Mouse (Mus musculus): ENCODE results near the gene Snrnp35. TPM values are rescaled to one million over a fixed set of nuclear protein-coding genes. Genes with fewer than 3 reads are reported as not detected.
A peak's percentile ranks its signal among the peaks of the same experiment; 100 is the strongest.
"Not testable (repeated sequence)": the region's sequence is repeated elsewhere in the genome, so short reads cannot be mapped to it uniquely, and the experiment has no call there.

Snrnp35 gene
- polyA plus RNA-seq, 1 experiment from 2014 or later, result 19.2 TPM

- Histone ChIP-seq H3K4me2 (no peak overlapping the region), H3K9me3 (replicated peaks) (no peaks in the 10 kb centered on the region), H3K9ac (no peak overlapping the region), H3K36me3 (peaks cover 40% of the 10 kb centered on the region), H3K27ac (no peak overlapping the region), H3K4me3 (no peak overlapping the region), H3K4me1 (replicated peaks) (no peaks in the 10 kb centered on the region), H3K27me3 (no peaks in the 10 kb centered on the region)
- 88% methylated on average over 4 of the region's 4 CpGs for WGBS
- no peak for ATAC-seq (replicated peaks; ENCODE audit: insufficient number of reproducible peaks, insufficient read depth, low FRiP score, low read depth)
Measured at GRCm38 (mm10) chr5:124491732-124492131, 8.8 kb downstream of the Snrnp35 start.

DNA sequence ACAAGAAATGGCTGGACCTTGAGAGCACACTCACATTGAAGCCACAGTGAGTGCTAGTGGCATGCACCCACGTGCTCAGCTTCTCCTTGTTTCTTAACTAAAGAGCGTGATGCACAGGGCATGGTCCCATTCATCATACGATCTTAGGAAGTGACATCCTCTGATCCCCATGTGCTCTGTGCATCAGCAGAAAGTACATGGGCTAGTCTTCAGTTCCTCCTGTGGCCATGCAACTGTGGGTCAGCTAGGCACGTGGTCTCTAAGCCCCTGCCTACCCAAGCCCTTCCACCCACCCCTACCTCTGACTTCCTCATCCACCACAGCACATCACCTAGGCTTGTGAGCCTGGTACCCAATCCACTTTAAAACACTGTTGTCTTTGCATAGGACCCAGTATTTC lies 9.7 kb downstream of the Snrnp35 start:
- Histone ChIP-seq H3K27ac (no peak overlapping the region), H3K4me3 (no peak overlapping the region)
- WGBS, result 89% methylated on average over 4 of the region's 4 CpGs

DNA sequence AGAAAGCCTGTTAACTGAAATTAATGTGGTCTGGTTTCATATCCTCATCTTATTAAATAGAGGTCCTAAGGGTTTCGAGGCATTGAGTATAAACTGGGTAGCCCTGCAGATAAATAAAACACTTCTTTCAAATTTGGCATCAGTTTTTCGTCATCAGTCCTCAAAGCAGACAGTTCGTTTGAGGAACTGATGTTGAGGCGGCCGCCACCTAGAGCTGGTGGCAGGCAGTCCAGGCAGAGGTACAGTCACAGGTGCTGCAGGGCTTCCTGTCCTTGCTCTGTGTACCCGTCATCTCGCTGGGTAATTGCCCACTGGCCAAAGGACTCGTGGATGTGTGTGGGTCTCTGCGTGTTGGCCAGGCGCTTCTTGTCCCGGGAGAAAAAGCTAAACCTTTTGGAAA lies 10.5 kb downstream of the Snrnp35 start:
- no peak for ATAC-seq (replicated peaks; ENCODE audit: insufficient number of reproducible peaks, insufficient read depth, low FRiP score, low read depth)
- H3K27me3 ChIP-seq, result no peaks in the 10 kb centered on the region
- H3K9me3 ChIP-seq (replicated peaks), result no peaks in the 10 kb centered on the region
- 81% methylated on average over 11 of the region's 11 CpGs for WGBS
- no peak overlapping the region for H3K27ac ChIP-seq
- H3K4me2 ChIP-seq, result no peak overlapping the region
- peaks cover 7% of the 10 kb centered on the region for H3K4me1 ChIP-seq (replicated peaks)
- H3K4me3 ChIP-seq, result no peak overlapping the region
- H3K9ac ChIP-seq, result no peak overlapping the region
- H3K36me3 ChIP-seq, result peaks cover 40% of the 10 kb centered on the region

More for the DNA sequence above, 9.7 kb downstream of the Snrnp35 start:
- Histone ChIP-seq H3K27me3 (no peaks in the 10 kb centered on the region), H3K9ac (no peak overlapping the region), H3K9me3 (replicated peaks) (no peaks in the 10 kb centered on the region), H3K4me1 (replicated peaks) (no peaks in the 10 kb centered on the region; the same call in 1 of the 2 replicates), H3K36me3 (peaks cover 40% of the 10 kb centered on the region), H3K4me2 (no peak overlapping the region)
- ATAC-seq (replicated peaks; ENCODE audit: insufficient number of reproducible peaks, insufficient read depth, low FRiP score, low read depth), result no peak

DNA sequence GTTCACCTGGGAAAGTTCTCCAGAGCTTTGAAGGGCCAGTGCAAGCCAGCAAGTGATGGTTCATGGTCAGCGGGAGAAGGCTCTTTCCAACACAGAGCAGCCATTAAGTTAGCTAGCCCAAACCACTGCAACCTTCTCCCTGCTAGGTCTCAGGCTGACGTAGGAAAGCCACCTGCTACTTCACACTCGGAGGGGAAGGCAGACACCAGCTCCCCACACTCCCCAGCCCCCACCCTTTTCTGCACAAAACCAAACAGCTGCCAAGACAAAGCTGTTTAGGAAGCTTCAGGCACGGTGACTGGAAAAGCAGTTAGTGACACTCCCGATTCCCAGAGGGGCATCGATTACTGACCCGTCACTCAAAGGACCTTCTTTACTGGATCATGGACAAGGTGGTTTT lies 12.6 kb downstream of the Snrnp35 start:
- peaks cover 32% of the 10 kb centered on the region for H3K36me3 ChIP-seq

DNA sequence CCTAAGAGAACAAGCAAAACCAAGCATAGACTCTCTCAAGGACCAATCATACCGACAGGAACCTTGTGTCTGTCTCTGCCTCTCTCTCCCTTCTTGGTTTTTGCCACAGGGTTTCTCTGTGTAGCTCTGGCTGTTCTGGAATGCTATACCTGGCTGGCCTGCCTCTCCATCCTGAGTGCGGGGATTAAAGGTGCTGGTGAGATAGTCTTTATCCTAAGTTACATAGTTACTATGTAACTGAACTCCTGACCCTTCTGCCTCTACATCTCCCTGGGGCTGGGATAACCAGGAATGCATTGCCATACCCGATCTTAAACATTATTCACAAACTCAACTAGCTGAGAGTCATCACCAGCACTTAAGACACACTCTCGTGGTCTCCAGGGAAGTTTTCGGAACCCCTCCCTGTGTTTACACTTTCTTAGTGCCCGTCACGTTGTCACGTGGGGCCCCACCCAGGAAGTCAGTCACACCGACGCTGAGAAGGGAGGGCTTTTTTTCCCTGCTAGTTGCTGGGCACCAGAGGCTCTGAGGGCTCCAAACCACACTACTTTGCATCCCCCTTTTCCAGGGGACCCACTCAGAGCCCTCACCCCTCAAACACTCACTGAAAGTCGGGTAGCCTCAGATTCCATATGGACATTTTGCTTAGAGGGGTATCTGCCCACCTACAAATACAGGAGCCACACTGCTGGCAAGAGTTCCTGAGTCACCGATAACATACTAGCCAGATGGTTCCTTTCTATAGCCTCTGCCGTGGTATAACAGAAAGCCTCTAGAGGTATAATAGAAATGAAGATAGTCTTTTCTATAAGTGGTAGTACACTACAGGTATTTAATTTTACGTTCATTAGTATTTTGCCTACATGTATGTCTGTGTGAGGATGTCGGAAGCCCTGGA lies 13.9 kb downstream of the Snrnp35 start:
- no peak overlapping the region for H3K27ac ChIP-seq
- WGBS, result 66% methylated on average over 15 of the region's 15 CpGs
- no peaks in the 10 kb centered on the region for H3K27me3 ChIP-seq
- peaks cover 34% of the 10 kb centered on the region for H3K36me3 ChIP-seq
- H3K4me3 ChIP-seq, result no peak overlapping the region
- H3K9ac ChIP-seq, result no peak overlapping the region
- no peak for ATAC-seq (replicated peaks; ENCODE audit: insufficient number of reproducible peaks, insufficient read depth, low FRiP score, low read depth)
- peaks cover 18% of the 10 kb centered on the region for H3K4me1 ChIP-seq (replicated peaks)
- H3K4me2 ChIP-seq, result no peak overlapping the region
- H3K9me3 ChIP-seq (replicated peaks), result no peaks in the 10 kb centered on the region

More for the DNA sequence above, 12.6 kb downstream of the Snrnp35 start:
- Histone ChIP-seq H3K9ac (no peak overlapping the region), H3K4me3 (no peak overlapping the region), H3K4me2 (no peak overlapping the region), H3K27ac (no peak overlapping the region), H3K9me3 (replicated peaks) (no peaks in the 10 kb centered on the region), H3K27me3 (no peaks in the 10 kb centered on the region), H3K4me1 (replicated peaks) (peaks cover 18% of the 10 kb centered on the region)
- 62% methylated on average over 7 of the region's 7 CpGs for WGBS
- no peak for ATAC-seq (replicated peaks; ENCODE audit: insufficient number of reproducible peaks, insufficient read depth, low FRiP score, low read depth)

- Histone ChIP-seq H3K4me2 (no peak overlapping the region), H3K4me3 (no peak overlapping the region), H3K27ac (peak overlapping the region; percentile 68), H3K27me3 (no peaks in the 10 kb centered on the region), H3K36me3 (peaks cover 25% of the 10 kb centered on the region), H3K4me1 (replicated peaks) (peaks cover 18% of the 10 kb centered on the region), H3K9me3 (replicated peaks) (no peaks in the 10 kb centered on the region), H3K9ac (no peak overlapping the region)
- 38% methylated on average over 9 of the region's 9 CpGs for WGBS
- peak; percentile 71 for ATAC-seq (replicated peaks; ENCODE audit: insufficient number of reproducible peaks, insufficient read depth, low FRiP score, low read depth)
Measured at GRCm38 (mm10) chr5:124498221-124498876, 15.4 kb downstream of the Snrnp35 start.

GRCm38 (mm10) chr5:124499001-124499400 lies 16.1 kb downstream of the Snrnp35 start:
- Histone ChIP-seq H3K9ac (no peak overlapping the region), H3K4me3 (no peak overlapping the region), H3K4me2 (no peak overlapping the region), H3K27me3 (no peaks in the 10 kb centered on the region), H3K36me3 (peaks cover 25% of the 10 kb centered on the region), H3K4me1 (replicated peaks) (peaks cover 18% of the 10 kb centered on the region), H3K27ac (peak overlapping the region; percentile 68), H3K9me3 (replicated peaks) (no peaks in the 10 kb centered on the region)
- ATAC-seq (replicated peaks; ENCODE audit: insufficient number of reproducible peaks, insufficient read depth, low FRiP score, low read depth), result no peak
- WGBS, result 43% methylated on average over 5 of the region's 5 CpGs

DNA sequence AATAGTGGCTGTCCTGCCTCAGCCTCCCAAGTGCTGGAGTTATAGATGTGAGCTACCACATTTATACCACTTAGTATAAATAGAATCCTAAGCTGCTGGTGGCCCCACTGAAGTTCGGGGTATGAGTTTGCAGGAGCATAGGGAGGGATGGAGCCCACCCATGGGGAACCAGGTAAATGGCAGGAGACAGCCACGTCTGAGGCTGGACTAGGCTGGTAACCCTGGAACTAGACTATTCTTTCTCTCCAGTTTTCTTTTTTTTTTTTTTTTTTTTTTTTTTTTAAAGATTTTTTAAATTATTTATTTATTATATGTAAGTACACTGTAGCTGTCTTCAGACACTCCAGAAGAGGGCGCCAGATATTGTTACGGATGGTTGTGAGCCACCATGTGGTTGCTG lies 17.1 kb downstream of the Snrnp35 start:
- not testable (repeated sequence) for H3K9me3 ChIP-seq (replicated peaks); H3K4me3 ChIP-seq; H3K9ac ChIP-seq; H3K27ac ChIP-seq; H3K27me3 ChIP-seq; H3K4me2 ChIP-seq; ATAC-seq (replicated peaks; ENCODE audit: insufficient number of reproducible peaks, insufficient read depth, low FRiP score, low read depth)
- H3K36me3 ChIP-seq, result peaks cover 23% of the 10 kb centered on the region
- peaks cover 18% of the 10 kb centered on the region for H3K4me1 ChIP-seq (replicated peaks)
- 88% methylated on average over 3 of the region's 4 CpGs for WGBS

- 94% methylated on average over 3 of the region's 3 CpGs for WGBS
- ATAC-seq (replicated peaks; ENCODE audit: insufficient number of reproducible peaks, insufficient read depth, low FRiP score, low read depth), result no peak
- Histone ChIP-seq H3K27me3 (no peaks in the 10 kb centered on the region), H3K4me3 (no peak overlapping the region), H3K36me3 (peaks cover 20% of the 10 kb centered on the region), H3K9ac (no peak overlapping the region), H3K27ac (0 out of 2 replicates have a peak overlapping the region, but pooled peaks have one; percentile 2), H3K4me1 (replicated peaks) (peaks cover 18% of the 10 kb centered on the region), H3K4me2 (no peak overlapping the region), H3K9me3 (replicated peaks) (no peaks in the 10 kb centered on the region)
Measured at GRCm38 (mm10) chr5:124500573-124500972, 17.6 kb downstream of the Snrnp35 start.

DNA sequence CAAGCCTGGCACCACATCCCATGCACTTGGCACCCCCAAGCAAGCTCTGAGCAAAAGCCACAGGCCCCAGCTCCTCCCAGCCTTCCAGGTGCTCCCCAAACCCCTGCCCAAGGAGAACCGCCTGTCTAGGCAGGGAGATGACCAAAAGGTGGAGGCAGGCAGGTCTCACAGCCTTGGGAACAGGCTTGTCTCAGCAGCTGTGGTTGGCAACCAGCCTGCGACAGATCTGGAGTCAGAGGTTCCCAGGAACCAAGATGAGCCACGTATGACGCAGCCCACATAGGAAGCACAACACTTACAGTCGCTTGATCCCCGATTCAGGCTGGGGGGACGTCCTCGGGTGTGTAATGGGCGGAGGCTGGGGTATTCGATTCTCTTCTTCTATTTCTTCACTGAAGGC lies 18.6 kb downstream of the Snrnp35 start:
- H3K4me3 ChIP-seq, result no peak overlapping the region
- WGBS, result 85% methylated on average over 10 of the region's 10 CpGs
- peaks cover 20% of the 10 kb centered on the region for H3K36me3 ChIP-seq
- no peak overlapping the region for H3K27ac ChIP-seq
- no peak for ATAC-seq (replicated peaks; ENCODE audit: insufficient number of reproducible peaks, insufficient read depth, low FRiP score, low read depth)
- peaks cover 18% of the 10 kb centered on the region for H3K4me1 ChIP-seq (replicated peaks)
- no peaks in the 10 kb centered on the region for H3K9me3 ChIP-seq (replicated peaks)
- H3K9ac ChIP-seq, result no peak overlapping the region
- H3K4me2 ChIP-seq, result no peak overlapping the region
- no peaks in the 10 kb centered on the region for H3K27me3 ChIP-seq

DNA sequence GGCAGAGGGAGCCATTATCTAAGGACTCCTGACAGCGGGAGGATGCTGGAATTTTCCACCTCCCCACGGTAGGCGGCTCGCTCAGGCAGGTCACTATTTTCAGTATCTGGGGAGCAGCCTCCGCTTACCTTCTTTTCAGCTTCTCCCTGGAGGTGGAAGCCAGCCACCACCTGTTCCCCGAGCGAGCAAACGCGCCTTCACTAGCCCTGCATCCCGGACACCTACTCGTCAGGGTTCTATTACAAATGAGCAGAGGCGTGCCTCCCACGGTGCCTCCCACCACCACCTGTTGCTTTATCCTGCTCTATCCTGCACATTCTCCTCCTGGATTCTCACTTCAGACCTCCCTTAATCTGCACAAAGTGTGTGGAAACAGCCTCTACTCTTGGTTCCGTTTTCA lies 20.8 kb downstream of the Snrnp35 start:
- H3K9ac ChIP-seq, result no peak overlapping the region
- H3K27ac ChIP-seq, result no peak overlapping the region
- no peak overlapping the region for H3K4me3 ChIP-seq
- WGBS, result 58% methylated on average over 14 of the region's 14 CpGs
- peaks cover 20% of the 10 kb centered on the region for H3K36me3 ChIP-seq
- ATAC-seq (replicated peaks; ENCODE audit: insufficient number of reproducible peaks, insufficient read depth, low FRiP score, low read depth), result no peak
- no peak overlapping the region for H3K4me2 ChIP-seq
- H3K27me3 ChIP-seq, result no peaks in the 10 kb centered on the region
- H3K9me3 ChIP-seq (replicated peaks), result no peaks in the 10 kb centered on the region
- peaks cover 12% of the 10 kb centered on the region for H3K4me1 ChIP-seq (replicated peaks)
